Mouse (Mus musculus) embryonic fibroblast, embryonic 13.5 days (primary cell): ENCODE measurements around the gene Pecam1.
"Not testable (repeated sequence)": the region's sequence is repeated elsewhere in the genome, so short reads cannot be mapped to it uniquely, and the experiment has no call there.

ENCODE experiments used
- CTCF ChIP-seq: IDR thresholded peaks from 2 replicates; pipeline ENCODE4 v1.5.1; 2011; ENCODE audit warnings: mild to moderate bottlenecking, control low read depth, low read length, moderate library complexity, borderline replicate concordance; ENCODE audit not compliant: insufficient read depth
- POLR2A ChIP-seq: IDR thresholded peaks from 2 replicates; pipeline ENCODE4 v1.6.1; 2011; ENCODE audit warnings: low read depth, mild to moderate bottlenecking, control low read depth, low read length, moderate library complexity

- not testable (repeated sequence) for TF ChIP-seq CTCF, POLR2A
Measured at GRCm38 (mm10) chr11:106749557-106750120, 789 bp downstream of the Pecam1 start.
